Mouse (Mus musculus): ENCODE data around the gene Gcnt1. TPM values are rescaled to one million over a fixed set of nuclear protein-coding genes. Genes with fewer than 3 reads are reported as not detected.
A peak's percentile ranks its signal among the peaks of the same experiment; 100 is the strongest.

Gcnt1 gene
- polyA plus RNA-seq, 1 experiment from 2014 or later, result 4.0 TPM

- Histone ChIP-seq H3K9me3 (ENCODE audit: control insufficient read depth, low read length) (no peaks in the 10 kb centered on the region), H3K4me2 (ENCODE audit: low read depth, low read length) (no peak overlapping the region)
- WGBS, result 92% methylated on average over 4 of the region's 4 CpGs
Measured at GRCm38 (mm10) chr19:17399965-17400364, 27.3 kb upstream of the Gcnt1 start.

GRCm38 (mm10) chr19:17397922-17398321, 25.3 kb upstream of the Gcnt1 start:
- Histone ChIP-seq H3K27me3 (ENCODE audit: control insufficient read depth, insufficient read depth, low read depth, low read length) (no peaks in the 10 kb centered on the region), H3K4me3 (ENCODE audit: low read length) (no peak overlapping the region), H3K27ac (ENCODE audit: low read length) (no peak overlapping the region), H3K9me3 (ENCODE audit: control insufficient read depth, low read length) (no peaks in the 10 kb centered on the region), H3K4me1 (replicated peaks; ENCODE audit: control insufficient read depth, insufficient read depth, low read length) (peaks cover 14% of the 10 kb centered on the region), H3K4me2 (ENCODE audit: low read depth, low read length) (no peak overlapping the region), H3K36me3 (ENCODE audit: control insufficient read depth, insufficient read depth, low read length) (peaks cover 14% of the 10 kb centered on the region), H3K9ac (ENCODE audit: low read length) (no peak overlapping the region)
- WGBS, result 49% methylated on average over 5 of the region's 5 CpGs
- peak; percentile 29 for ATAC-seq (ENCODE audit: low read depth)

More at GRCm38 (mm10) chr19:17399965-17400364, 27.3 kb upstream of the Gcnt1 start:
- H3K4me3 ChIP-seq (ENCODE audit: low read length), result no peak overlapping the region
- no peaks in the 10 kb centered on the region for H3K27me3 ChIP-seq (ENCODE audit: control insufficient read depth, insufficient read depth, low read depth, low read length)
- no peak for ATAC-seq (ENCODE audit: low read depth)
- no peak overlapping the region for H3K9ac ChIP-seq (ENCODE audit: low read length)
- no peak overlapping the region for H3K27ac ChIP-seq (ENCODE audit: low read length)
- peaks cover 7% of the 10 kb centered on the region for H3K4me1 ChIP-seq (replicated peaks; ENCODE audit: control insufficient read depth, insufficient read depth, low read length)
- peaks cover 14% of the 10 kb centered on the region for H3K36me3 ChIP-seq (ENCODE audit: control insufficient read depth, insufficient read depth, low read length)

GRCm38 (mm10) chr19:17396802-17397201, 24.2 kb upstream of the Gcnt1 start:
- Histone ChIP-seq H3K4me2 (ENCODE audit: low read depth, low read length) (no peak overlapping the region), H3K4me3 (ENCODE audit: low read length) (no peak overlapping the region), H3K27me3 (ENCODE audit: control insufficient read depth, insufficient read depth, low read depth, low read length) (no peaks in the 10 kb centered on the region; the same call in 1 of the 2 replicates), H3K36me3 (ENCODE audit: control insufficient read depth, insufficient read depth, low read length) (peaks cover 14% of the 10 kb centered on the region), H3K4me1 (replicated peaks; ENCODE audit: control insufficient read depth, insufficient read depth, low read length) (peaks cover 14% of the 10 kb centered on the region), H3K9me3 (ENCODE audit: control insufficient read depth, low read length) (no peaks in the 10 kb centered on the region), H3K27ac (ENCODE audit: low read length) (no peak overlapping the region), H3K9ac (ENCODE audit: low read length) (no peak overlapping the region)
- 69% methylated on average over 4 of the region's 4 CpGs for WGBS
- no peak for ATAC-seq (ENCODE audit: low read depth)

- Histone ChIP-seq H3K9me3 (ENCODE audit: control insufficient read depth, low read length) (no peaks in the 10 kb centered on the region), H3K9ac (ENCODE audit: low read length) (peak within 1 kb of the TSS; percentile 85), H3K27me3 (ENCODE audit: control insufficient read depth, insufficient read depth, low read depth, low read length) (no peaks in the 10 kb centered on the region; the same call in 1 of the 2 replicates), H3K36me3 (ENCODE audit: control insufficient read depth, insufficient read depth, low read length) (peaks cover 3% of the 10 kb centered on the region; the same call in 1 of the 2 replicates), H3K4me3 (ENCODE audit: low read length) (peak within 1 kb of the TSS; percentile 67), H3K27ac (ENCODE audit: low read length) (peak within 1 kb of the TSS; percentile 51), H3K4me1 (replicated peaks; ENCODE audit: control insufficient read depth, insufficient read depth, low read length) (peaks cover 14% of the 10 kb centered on the region), H3K4me2 (ENCODE audit: low read depth, low read length) (peak within 1 kb of the TSS; percentile 67)
- under 1% methylated on average over 80 of the region's 83 CpGs for WGBS
- peak; percentile 98 for ATAC-seq (ENCODE audit: low read depth)
Measured at GRCm38 (mm10) chr19:17393841-17394591, 21.4 kb upstream of the Gcnt1 start, which contains the start of gene Rfk. Gene Rfk (plus strand): TSS chr19:17394043.

GRCm38 (mm10) chr19:17392866-17393265, 20.2 kb upstream of the Gcnt1 start:
- Histone ChIP-seq H3K4me3 (ENCODE audit: low read length) (peak overlapping the region; percentile 67), H3K27me3 (ENCODE audit: control insufficient read depth, insufficient read depth, low read depth, low read length) (no peaks in the 10 kb centered on the region; the same call in 1 of the 2 replicates), H3K4me1 (replicated peaks; ENCODE audit: control insufficient read depth, insufficient read depth, low read length) (peaks cover 14% of the 10 kb centered on the region), H3K4me2 (ENCODE audit: low read depth, low read length) (peak overlapping the region; percentile 67), H3K36me3 (ENCODE audit: control insufficient read depth, insufficient read depth, low read length) (peaks cover 3% of the 10 kb centered on the region; the same call in 1 of the 2 replicates), H3K9me3 (ENCODE audit: control insufficient read depth, low read length) (no peaks in the 10 kb centered on the region), H3K27ac (ENCODE audit: low read length) (no peak overlapping the region), H3K9ac (ENCODE audit: low read length) (no peak overlapping the region)
- 10% methylated on average over 3 of the region's 3 CpGs for WGBS
- no peak for ATAC-seq (ENCODE audit: low read depth)

- 6% methylated on average over 2 of the region's 2 CpGs for WGBS
- H3K9me3 ChIP-seq (ENCODE audit: control insufficient read depth, low read length), result no peaks in the 10 kb centered on the region
- peaks cover 4% of the 10 kb centered on the region for H3K4me1 ChIP-seq (replicated peaks; ENCODE audit: control insufficient read depth, insufficient read depth, low read length)
- no peak overlapping the region for H3K4me2 ChIP-seq (ENCODE audit: low read depth, low read length)
- H3K4me3 ChIP-seq (ENCODE audit: low read length), result no peak overlapping the region
- no peak overlapping the region for H3K27ac ChIP-seq (ENCODE audit: low read length)
- no peak overlapping the region for H3K9ac ChIP-seq (ENCODE audit: low read length)
- no peak for ATAC-seq (ENCODE audit: low read depth)
- H3K27me3 ChIP-seq (ENCODE audit: control insufficient read depth, insufficient read depth, low read depth, low read length), result no peaks in the 10 kb centered on the region; the same call in 1 of the 2 replicates
- H3K36me3 ChIP-seq (ENCODE audit: control insufficient read depth, insufficient read depth, low read length), result no peaks in the 10 kb centered on the region
Measured at GRCm38 (mm10) chr19:17388404-17388803, 15.8 kb upstream of the Gcnt1 start.

GRCm38 (mm10) chr19:17386424-17386823, 13.8 kb upstream of the Gcnt1 start:
- Histone ChIP-seq H3K9me3 (ENCODE audit: control insufficient read depth, low read length) (no peaks in the 10 kb centered on the region), H3K4me3 (ENCODE audit: low read length) (no peak overlapping the region), H3K4me1 (replicated peaks; ENCODE audit: control insufficient read depth, insufficient read depth, low read length) (no peaks in the 10 kb centered on the region; the same call in 1 of the 2 replicates), H3K9ac (ENCODE audit: low read length) (no peak overlapping the region), H3K27me3 (ENCODE audit: control insufficient read depth, insufficient read depth, low read depth, low read length) (no peaks in the 10 kb centered on the region), H3K36me3 (ENCODE audit: control insufficient read depth, insufficient read depth, low read length) (no peaks in the 10 kb centered on the region), H3K27ac (ENCODE audit: low read length) (no peak overlapping the region), H3K4me2 (ENCODE audit: low read depth, low read length) (no peak overlapping the region)
- no peak for ATAC-seq (ENCODE audit: low read depth)
- WGBS, result 59% methylated on average over 6 of the region's 6 CpGs

GRCm38 (mm10) chr19:17385426-17385825, 12.8 kb upstream of the Gcnt1 start:
- H3K27ac ChIP-seq (ENCODE audit: low read length), result no peak overlapping the region
- 57% methylated on average over 1 of the region's 1 CpGs for WGBS
- ATAC-seq (ENCODE audit: low read depth), result no peak

GRCm38 (mm10) chr19:17385022-17385421, 12.4 kb upstream of the Gcnt1 start:
- no peak for ATAC-seq (ENCODE audit: low read depth)
- Histone ChIP-seq H3K9ac (ENCODE audit: low read length) (no peak overlapping the region), H3K4me2 (ENCODE audit: low read depth, low read length) (no peak overlapping the region), H3K36me3 (ENCODE audit: control insufficient read depth, insufficient read depth, low read length) (no peaks in the 10 kb centered on the region), H3K9me3 (ENCODE audit: control insufficient read depth, low read length) (no peaks in the 10 kb centered on the region), H3K27me3 (ENCODE audit: control insufficient read depth, insufficient read depth, low read depth, low read length) (no peaks in the 10 kb centered on the region), H3K4me3 (ENCODE audit: low read length) (no peak overlapping the region), H3K27ac (ENCODE audit: low read length) (no peak overlapping the region), H3K4me1 (replicated peaks; ENCODE audit: control insufficient read depth, insufficient read depth, low read length) (no peaks in the 10 kb centered on the region; the same call in 1 of the 2 replicates)
- WGBS, result 88% methylated on average over 4 of the region's 4 CpGs

More at GRCm38 (mm10) chr19:17385426-17385825, 12.8 kb upstream of the Gcnt1 start:
- H3K27me3 ChIP-seq (ENCODE audit: control insufficient read depth, insufficient read depth, low read depth, low read length), result no peaks in the 10 kb centered on the region
- no peak overlapping the region for H3K4me3 ChIP-seq (ENCODE audit: low read length)
- no peak overlapping the region for H3K9ac ChIP-seq (ENCODE audit: low read length)
- H3K4me2 ChIP-seq (ENCODE audit: low read depth, low read length), result no peak overlapping the region
- no peaks in the 10 kb centered on the region for H3K9me3 ChIP-seq (ENCODE audit: control insufficient read depth, low read length)
- no peaks in the 10 kb centered on the region for H3K36me3 ChIP-seq (ENCODE audit: control insufficient read depth, insufficient read depth, low read length)
- no peaks in the 10 kb centered on the region; the same call in 1 of the 2 replicates for H3K4me1 ChIP-seq (replicated peaks; ENCODE audit: control insufficient read depth, insufficient read depth, low read length)
